ENCODE assay signal across 10 mouse cellular contexts in genomic region chr7:27329981-27330380, GRCm38 (mm10). TPM values are rescaled to one million over a fixed set of nuclear protein-coding genes. Genes with fewer than 3 reads are reported as not detected.
A peak's percentile ranks its signal among the peaks of the same experiment; 100 is the strongest.
DNase-seq lines count a peak whose midpoint lies in the region; ATAC-seq and TF ChIP-seq lines count a peak whose summit lies in the region.
"Had no signal": no experiment of that assay in that cellular context is flagged by ENCODE, and none has a peak within 500 bp of the region (broad histone marks: within the 10 kb centered on the region; RNA-seq: fewer than 3 reads in every experiment).

No protein-coding gene starts in this region.

- no peak for TF ChIP-seq CTCF in MEL (IDR thresholded peaks at IDR 0.05 in 2 of 3, conservative IDR thresholded peaks at IDR 0.05 in 1 of 3; ENCODE audit: control insufficient read depth in 1 of 3, insufficient read depth in 1 of 3, low read depth in 2 of 3, low read length in 3 of 3, poor library complexity in 1 of 3, severe bottlenecking in 1 of 3)

- H3K9ac ChIP-seq in heart, embryonic 15.5 days, result no peak overlapping the region
- H3K9ac ChIP-seq in MEL (ENCODE audit: control insufficient read depth, low read depth, low read length, poor library complexity, severe bottlenecking), result peak overlapping the region; percentile 76
- H3K9ac ChIP-seq in limb, embryonic 14.5 days (ENCODE audit: low read depth, low read length, severe bottlenecking), result 0 out of 2 replicates have a peak overlapping the region, but pooled peaks have one; percentile 34

- peaks cover 72% of the 10 kb centered on the region for H3K4me1 ChIP-seq in heart, embryonic 15.5 days (replicated peaks)
- peaks cover 0 to 11% of the 10 kb centered on the region in 2 experiments; a peak in 2 of 4 replicates for H3K4me1 ChIP-seq in MEL (ENCODE audit: control insufficient read depth in 1 of 2, insufficient read depth in 2 of 2, low read length in 2 of 2)
- H3K4me1 ChIP-seq in limb, embryonic 14.5 days (ENCODE audit: control insufficient read depth, insufficient read depth, low read length), result peaks cover 54% of the 10 kb centered on the region

- intact Hi-C loops in gastrocnemius, postnatal 14 days (cut with DNase I; ENCODE audit: low total_unique reads), result loop anchor here (2.0 kb wide), 1 partner anchor 27 kb away; no protein-coding TSS in a partner anchor

- no peak for TF ChIP-seq EP300 in MEL (IDR thresholded peaks at IDR 0.05; ENCODE audit: low read depth in 1 of 2, low read length in 2 of 2)

- peak overlapping the region; percentile 64; the same call in 1 of the 2 replicates for H3K4me3 ChIP-seq in heart, embryonic 15.5 days
- H3K4me3 ChIP-seq in MEL (ENCODE audit: control insufficient read depth in 1 of 2, insufficient read depth in 1 of 2, low read depth in 2 of 2, low read length in 2 of 2), result peak overlapping the region; percentile 45 to 68
- peak overlapping the region; percentile 50; the same call in 1 of the 2 replicates for H3K4me3 ChIP-seq in limb, embryonic 14.5 days (replicated peaks; ENCODE audit: low read length)

- no peaks in the 10 kb centered on the region for H3K9me3 ChIP-seq in heart, embryonic 15.5 days (replicated peaks)
- H3K9me3 ChIP-seq in MEL (replicated peaks; ENCODE audit: insufficient read depth, low read length), result no peaks in the 10 kb centered on the region
- no peaks in the 10 kb centered on the region for H3K9me3 ChIP-seq in limb, embryonic 14.5 days (ENCODE audit: control insufficient read depth, low read length)

- peaks cover 90% of the 10 kb centered on the region for H3K27me3 ChIP-seq in heart, embryonic 15.5 days
- H3K27me3 ChIP-seq in MEL (ENCODE audit: control insufficient read depth in 1 of 2, insufficient read depth in 2 of 2, low read length in 2 of 2), result no peaks in the 10 kb centered on the region
- H3K27me3 ChIP-seq in limb, embryonic 14.5 days (ENCODE audit: control insufficient read depth, insufficient read depth, low read length), result peaks cover 77% of the 10 kb centered on the region
- H3K27me3 ChIP-seq: Patski had no signal

- DNase-seq in heart, adult 9 months (ENCODE audit: low spot score in 2 of 2), result no peak
- DNase-seq in 416B (ENCODE audit: low read depth) (peak; percentile 53), MEL (ENCODE audit: low read depth, low spot score) (peak; percentile 57)
- DNase-seq in limb, embryonic 14.5 days (ENCODE audit: low spot score), result no peak
- no peak for DNase-seq in gastrocnemius, postnatal 14 days

- WGBS in heart, embryonic 15.5 days, result 24% methylated on average over 17 of the region's 17 CpGs
- WGBS in limb, embryonic 14.5 days, result 24% methylated on average over 17 of the region's 17 CpGs

- no peaks in the 10 kb centered on the region for H3K36me3 ChIP-seq in heart, embryonic 15.5 days
- peaks cover 0 to 2% of the 10 kb centered on the region in 2 experiments; a peak in 2 of 4 replicates for H3K36me3 ChIP-seq in MEL (ENCODE audit: control insufficient read depth in 1 of 2, insufficient read depth in 2 of 2, low read length in 2 of 2)
- peaks cover 5% of the 10 kb centered on the region; the same call in 1 of the 2 replicates for H3K36me3 ChIP-seq in limb, embryonic 14.5 days (ENCODE audit: control insufficient read depth, insufficient read depth, low read length)

- H3K79me2 ChIP-seq in MEL (ENCODE audit: control insufficient read depth, insufficient read depth, low read length, poor library complexity), result peaks cover 7% of the 10 kb centered on the region; the same call in 1 of the 2 replicates

- peak overlapping the region; percentile 91 for H3K4me2 ChIP-seq in heart, embryonic 15.5 days
- peak overlapping the region; percentile 94 for H3K4me2 ChIP-seq in limb, embryonic 14.5 days (replicated peaks; ENCODE audit: low read depth, low read length, severe bottlenecking)

- H3K27ac ChIP-seq in heart, embryonic 15.5 days, result no peak overlapping the region
- peak overlapping the region; percentile 17 for H3K27ac ChIP-seq in MEL (ENCODE audit: control insufficient read depth, low read depth, low read length)
- no peak overlapping the region for H3K27ac ChIP-seq in limb, embryonic 14.5 days (replicated peaks; ENCODE audit: low read depth, low read length)

- TF ChIP-seq RAD21 in MEL (IDR thresholded peaks at IDR 0.05; ENCODE audit: low read depth, low read length), result no peak

- no peak for ATAC-seq in heart, embryonic 15.5 days (replicated peaks; ENCODE audit: insufficient number of reproducible peaks, insufficient read depth, low FRiP score, low read depth)
- ATAC-seq in limb, embryonic 14.5 days (ENCODE audit: low FRiP score, low read depth), result no peak
- ATAC-seq in inflammation-experienced regulatory T-cells, adult 6 months, result no peak
- no peak for ATAC-seq in activated CD4-positive, CD25-positive, alpha-beta regulatory T cell, adult 4 months

- no peak for TF ChIP-seq POLR2A in MEL (IDR thresholded peaks at IDR 0.05; ENCODE audit: control insufficient read depth in 1 of 2, insufficient read depth in 1 of 2, low read depth in 1 of 2, low read length in 2 of 2, poor library complexity in 1 of 2)
- no peak for TF ChIP-seq POLR2A in limb, embryonic 14.5 days (IDR thresholded peaks at IDR 0.05; ENCODE audit: borderline replicate concordance, extremely low read depth, insufficient read depth, insufficient read length)

TF ChIP-seq in MEL, 35 proteins besides CTCF, POLR2A, EP300 and RAD21:
- TF ChIP-seq CHD2 (IDR thresholded peaks at IDR 0.05; ENCODE audit: low read length) (no peak), CHD1 (IDR thresholded peaks at IDR 0.05; ENCODE audit: low read depth, low read length) (no peak), GATA1 (IDR thresholded peaks at IDR 0.05; ENCODE audit: low read depth, low read length) (no peak), ZC3H11A (IDR thresholded peaks at IDR 0.05; ENCODE audit: low read depth, low read length) (no peak), MXI1 (IDR thresholded peaks at IDR 0.05; ENCODE audit: low read depth, low read length) (no peak), UBTF (IDR thresholded peaks at IDR 0.05; ENCODE audit: borderline replicate concordance, insufficient read depth, low read depth, low read length) (no peak), USF2 (IDR thresholded peaks at IDR 0.05; ENCODE audit: borderline replicate concordance in 1 of 2, insufficient read depth in 1 of 2, low read depth in 1 of 2, low read length in 2 of 2) (no peak), GABPA (IDR thresholded peaks at IDR 0.05; ENCODE audit: low read depth, low read length) (no peak), POLR2AphosphoS5 (IDR thresholded peaks at IDR 0.05; ENCODE audit: borderline replicate concordance, low read depth, low read length) (no peak), MAFK (IDR thresholded peaks at IDR 0.05; ENCODE audit: borderline replicate concordance, low read depth, low read length) (no peak), SMC3 (IDR thresholded peaks at IDR 0.05; ENCODE audit: low read depth, low read length) (no peak), MAX (IDR thresholded peaks at IDR 0.05; ENCODE audit: low read length) (no peak), HCFC1 (IDR thresholded peaks at IDR 0.05; ENCODE audit: low read depth, low read length) (no peak), ZKSCAN1 (IDR thresholded peaks at IDR 0.05; ENCODE audit: low read depth, low read length) (no peak), USF1 (IDR thresholded peaks at IDR 0.05; ENCODE audit: low read depth, low read length) (no peak), MYC (IDR thresholded peaks at IDR 0.05; ENCODE audit: low read depth, low read length) (no peak)

RNA-seq across cellular contexts. Expression of gene Ltbp4, which starts 7.5 kb away (rescaled TPM):
- 61.7 and 99.9 TPM in 2 replicates for polyA plus RNA-seq in heart, embryonic 15.5 days (2015; fragmentation: Nextera tagmentation; extraction: Ambion mirVana)
- 2.2 and 2.9 TPM in 2 replicates for total RNA-seq in MEL (2012; rRNA removed)
- polyA plus RNA-seq in MEL (2012; ENCODE audit: insufficient read depth in 1 of 2, insufficient read length in 2 of 2, low read depth in 1 of 2, low replicate concordance in 2 of 2, missing spikeins in 1 of 2), result 10 to 100 TPM in 1 of 2 experiments, not detected in 1; 14.2 TPM
- 86.0 and 107 TPM in 2 replicates for polyA plus RNA-seq in limb, embryonic 14.5 days (2012; rRNA removed)
- 54.3 and 57.1 TPM in 2 replicates for polyA plus RNA-seq in limb, embryonic 14.5 days (2014; fragmentation: Nextera tagmentation; extraction: Ambion mirVana)
- 1 to 10 TPM in 1 of 3 experiments, under 1 TPM in 2; 0.45 to 1.2 (median 0.50) TPM for polyA plus RNA-seq in inflammation-experienced regulatory T-cells, adult 6 months (2017; shearing (Covaris generic))
- polyA plus RNA-seq in activated CD4-positive, CD25-positive, alpha-beta regulatory T cell, adult 4 months (2017; shearing (Covaris generic)), result 1 to 10 TPM in 1 of 2 experiments, under 1 TPM in 1; 0.94 to 1.3 TPM
- total RNA-seq in gastrocnemius, postnatal 14 days (2021), result 100 to 1,000 TPM; 122 to 151 TPM

RNA-seq across cellular contexts. Expression of gene Shkbp1, which starts 25.8 kb away (rescaled TPM):
- 19.8 and 29.4 TPM in 2 replicates for polyA plus RNA-seq in heart, embryonic 15.5 days (2015; fragmentation: Nextera tagmentation; extraction: Ambion mirVana)
- 24.2 and 25.4 TPM in 2 replicates for total RNA-seq in MEL (2012; rRNA removed)
- 10 to 100 TPM in 1 of 2 experiments, not detected in 1; 77.0 TPM for polyA plus RNA-seq in MEL (2012; ENCODE audit: insufficient read depth in 1 of 2, insufficient read length in 2 of 2, low read depth in 1 of 2, low replicate concordance in 2 of 2, missing spikeins in 1 of 2)
- 58.7 and 80.6 TPM in 2 replicates for polyA plus RNA-seq in limb, embryonic 14.5 days (2012; rRNA removed)
- polyA plus RNA-seq in limb, embryonic 14.5 days (2014; fragmentation: Nextera tagmentation; extraction: Ambion mirVana), result 30.5 and 35.5 TPM in 2 replicates
- 10 to 100 TPM; 46.9 to 59.2 (median 50.1) TPM for polyA plus RNA-seq in inflammation-experienced regulatory T-cells, adult 6 months (2017; shearing (Covaris generic))
- polyA plus RNA-seq in activated CD4-positive, CD25-positive, alpha-beta regulatory T cell, adult 4 months (2017; shearing (Covaris generic)), result 10 to 100 TPM; 48.9 to 66.0 TPM
- total RNA-seq in gastrocnemius, postnatal 14 days (2021), result 1 to 10 TPM; 3.5 to 5.3 TPM

RNA-seq across cellular contexts. Expression of gene Gm20479, which starts 27.2 kb away (rescaled TPM):
- polyA plus RNA-seq in heart, embryonic 15.5 days (2015; fragmentation: Nextera tagmentation; extraction: Ambion mirVana), result 0.34 TPM in 1 of 2 replicates, not detected in the other
- total RNA-seq in MEL (2012; rRNA removed), result 0.42 TPM in 1 of 2 replicates, not detected in the other
- polyA plus RNA-seq in MEL (2012; ENCODE audit: insufficient read depth in 1 of 2, insufficient read length in 2 of 2, low read depth in 1 of 2, low replicate concordance in 2 of 2, missing spikeins in 1 of 2), result 1 to 10 TPM in 1 of 2 experiments, not detected in 1; 2.7 TPM
- 0.32 TPM in 1 of 2 replicates, not detected in the other for polyA plus RNA-seq in limb, embryonic 14.5 days (2012; rRNA removed)
- not detected in 2 replicates for polyA plus RNA-seq in limb, embryonic 14.5 days (2014; fragmentation: Nextera tagmentation; extraction: Ambion mirVana)
- 1 to 10 TPM in 1 of 3 experiments, not detected in 2; 4.0 TPM for polyA plus RNA-seq in inflammation-experienced regulatory T-cells, adult 6 months (2017; shearing (Covaris generic))
- 1 to 10 TPM; 1.4 to 3.3 TPM for polyA plus RNA-seq in activated CD4-positive, CD25-positive, alpha-beta regulatory T cell, adult 4 months (2017; shearing (Covaris generic))
- total RNA-seq in gastrocnemius, postnatal 14 days (2021), result under 1 TPM in 1 of 2 experiments, not detected in 1; 0.90 TPM
- total RNA-seq: layer of hippocampus, postnatal 10 days had no signal

Comparison
In these comparisons a context has a peak if more than half of its experiments do, and no peak if none do; other contexts are left out.
1. DNase-seq: peak in 416B (single experiment) and MEL (single experiment); none in heart, adult 9 months (0 of 2), limb, embryonic 14.5 days (single experiment) and gastrocnemius, postnatal 14 days (single experiment).
2. Peak in every context shown above with its lines, with median percentiles within 50 percentile points of each other: H3K4me3 ChIP-seq.